Mouse (Mus musculus): ENCODE measurements around the gene Brms1l.

DNA sequence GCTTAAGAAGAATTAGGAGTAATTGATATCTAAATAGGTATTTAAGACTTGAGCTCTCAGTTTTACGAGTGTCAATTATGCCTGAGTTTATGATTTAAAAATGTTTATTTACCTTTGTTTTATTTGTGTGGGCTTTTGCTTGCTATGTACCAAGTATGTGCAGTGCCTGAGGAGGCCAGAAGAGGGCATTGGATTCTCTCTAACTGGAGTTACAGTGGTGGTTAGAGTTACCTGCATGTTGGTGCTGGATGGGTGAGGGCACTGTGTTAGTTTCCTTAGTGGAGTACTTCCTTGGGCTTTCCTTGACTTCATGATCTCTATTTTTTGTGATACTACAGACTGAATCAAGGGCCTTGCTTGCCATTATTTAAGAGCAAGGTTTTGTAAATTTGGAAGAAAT lies 10.6 kb downstream of the Brms1l start:
- TF ChIP-seq POLR2A (IDR thresholded peaks at IDR 0.05; ENCODE audit: insufficient read length, low read depth): no peak
- no peak for TF ChIP-seq CEBPB (IDR thresholded peaks at IDR 0.05; ENCODE audit: insufficient read depth, poor library complexity, severe bottlenecking)
